Mouse (Mus musculus) liver, embryonic 14.5 days (tissue): ENCODE data around the gene Mrps25. TPM values are rescaled to one million over a fixed set of nuclear protein-coding genes. Genes with fewer than 3 reads are reported as not detected.
A peak's percentile ranks its signal among the peaks of the same experiment; 100 is the strongest.

Source experiments
- ATAC-seq: fragments of 200-750 bp; cut with Nextera tagmentation; 2 replicates; pipeline ENCODE4 v1.8.0; 2017; ENCODE audit warnings: moderate number of reproducible peaks, mild to moderate bottlenecking, moderate library complexity; ENCODE audit not compliant: insufficient read depth
- DNase-seq, 3 experiments: peaks; one replicate each; pipeline ENCODE4 v3.0.0-alpha.2; 2012 to 2013; ENCODE audit warnings: low read depth in 3 of 3, low spot score in 3 of 3
- H3K27ac ChIP-seq: fragments of 300-500 bp; sonication (generic); 2 replicates; pipeline ENCODE4 v1.5.1; 2014; ENCODE audit warnings: moderate library complexity, mild to moderate bottlenecking, control low read depth, inconsistent platforms
- H3K27me3 ChIP-seq: fragments of 300-500 bp; sonication (generic); 2 replicates; pipeline ENCODE4 v1.6.1; 2014; ENCODE audit warnings: mild to moderate bottlenecking, low read length, moderate library complexity; ENCODE audit not compliant: control insufficient read depth, insufficient read depth
- H3K36me3 ChIP-seq: fragments of 300-500 bp; sonication (generic); replicated peaks from 2 replicates; pipeline ENCODE4 v1.6.1; 2014; ENCODE audit warnings: low read depth; ENCODE audit not compliant: control insufficient read depth, insufficient read depth
- H3K4me1 ChIP-seq, 2 experiments: fragments of 200-500 bp in 1 of 2; fragments of 300-500 bp in 1 of 2; sonication (generic) in 1 of 2; replicated peaks; 2 replicates each; pipeline ENCODE4 v1.6.1; 2012 to 2014; ENCODE audit warnings: antibody characterized with exemption in 1 of 2, inconsistent platforms in 1 of 2, low read length in 1 of 2; ENCODE audit not compliant: control insufficient read depth in 2 of 2, insufficient read depth in 2 of 2
- H3K4me2 ChIP-seq: fragments of 300-500 bp; sonication (generic); 2 replicates; pipeline ENCODE4 v1.6.1; 2014; ENCODE audit warnings: low read depth, mild to moderate bottlenecking, control low read depth, moderate library complexity
- H3K4me3 ChIP-seq, 2 experiments: fragments of 200-500 bp in 1 of 2; fragments of 300-500 bp in 1 of 2; sonication (generic) in 1 of 2; 2 replicates each; pipeline ENCODE4 v1.5.1; 2012 to 2014; ENCODE audit warnings: low read depth in 2 of 2, low read length in 2 of 2, mild to moderate bottlenecking in 2 of 2, control low read depth in 1 of 2, inconsistent platforms in 1 of 2, moderate library complexity in 1 of 2; ENCODE audit not compliant: insufficient read depth in 1 of 2
- H3K9ac ChIP-seq: fragments of 300-500 bp; sonication (generic); replicated peaks from 2 replicates; pipeline ENCODE4 v1.6.1; 2014; ENCODE audit warnings: mild to moderate bottlenecking, control low read depth, moderate library complexity
- H3K9me3 ChIP-seq: fragments of 300-500 bp; sonication (generic); 2 replicates; pipeline ENCODE4 v1.6.1; 2016; ENCODE audit warnings: low read length, mixed read lengths; ENCODE audit not compliant: control insufficient read depth
- CTCF ChIP-seq: IDR thresholded peaks from 2 replicates; pipeline ENCODE4 v1.5.1; 2016; ENCODE audit warnings: antibody characterized with exemption, low read depth, control low read depth
- EP300 ChIP-seq: IDR thresholded peaks from 2 replicates; pipeline ENCODE4 v1.6.1; 2016; ENCODE audit warnings: antibody characterized with exemption, low read depth
- WGBS: fragments of 180-500 bp; shearing (Covaris S2); extraction: QIAGEN DNeasy Blood & Tissue Kit; methylation state at CpG from one replicate; pipeline ENCODE4 v1.1.7; 2014; ENCODE audit not compliant: insufficient replicate concordance; 5-methylcytosine and 5-hydroxymethylcytosine counted together
- polyA plus RNA-seq, 2 experiments: library from polyadenylated mRNA; depleted of rRNA in 1 of 2; stranded (reverse) in 1 of 2; unstranded in 1 of 2; fragments of >200 nt; fragmentation: Nextera tagmentation in 1 of 2; extraction: Ambion mirVana in 1 of 2; gene quantifications; 2 replicates each; pipeline versions ENCODE4 v1.2.1 to v1.2.3; 2012 to 2014

The Mrps25 gene
- polyA plus RNA-seq (2012; rRNA removed) (6.7 and 18.2 TPM in 2 replicates), polyA plus RNA-seq (2014; fragmentation: Nextera tagmentation; extraction: Ambion mirVana) (37.1 and 39.1 TPM in 2 replicates)

DNA sequence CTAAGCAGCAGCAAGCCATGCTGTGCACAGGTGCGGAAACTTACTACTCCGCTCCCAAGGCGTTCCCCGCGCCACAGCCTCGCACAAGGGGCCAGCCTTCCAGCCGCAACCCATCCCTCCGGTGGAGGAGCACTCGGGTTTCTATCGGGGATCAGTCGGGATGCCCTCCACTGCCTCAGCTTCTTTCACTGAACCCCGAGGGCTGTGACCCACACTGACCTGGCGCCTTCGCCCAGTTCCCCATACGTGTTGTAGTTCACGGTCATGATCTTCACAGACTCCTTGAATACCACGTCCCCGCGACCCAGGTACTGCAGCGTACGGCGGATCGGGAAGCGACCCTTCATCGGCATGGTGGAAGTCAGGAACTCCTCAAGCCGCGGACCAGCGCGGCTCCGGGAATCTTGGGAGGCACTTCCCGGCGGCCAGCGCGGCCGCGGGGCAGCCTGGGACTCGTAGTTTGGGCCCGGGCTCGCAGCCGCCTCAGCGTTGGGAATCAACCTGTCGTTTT lies at the start of gene Mrps25:
Gene Mrps25 (minus strand): TSS at position 413 of the 511 bp plus-strand sequence.
- H3K36me3 ChIP-seq: peaks cover 4% of the 10 kb centered on the region
- peaks cover 7 to 8% of the 10 kb centered on the region in 2 experiments for H3K4me1 ChIP-seq
- H3K27me3 ChIP-seq: no peaks in the 10 kb centered on the region
- DNase-seq (peak; percentile 46 to 51 (median 46)), ATAC-seq (peak; percentile 89)
- H3K27ac ChIP-seq: no peak within 1 kb of the TSS; the same call in 1 of the 2 replicates
- TF ChIP-seq CTCF (no peak), EP300 (no peak)
- peak within 1 kb of the TSS; percentile 72 to 89 for H3K4me3 ChIP-seq
- peak within 1 kb of the TSS; percentile 78 for H3K9ac ChIP-seq
- H3K4me2 ChIP-seq: peak within 1 kb of the TSS; percentile 85
- WGBS: under 1% methylated on average over 42 of the region's 42 CpGs
- no peaks in the 10 kb centered on the region for H3K9me3 ChIP-seq

DNA sequence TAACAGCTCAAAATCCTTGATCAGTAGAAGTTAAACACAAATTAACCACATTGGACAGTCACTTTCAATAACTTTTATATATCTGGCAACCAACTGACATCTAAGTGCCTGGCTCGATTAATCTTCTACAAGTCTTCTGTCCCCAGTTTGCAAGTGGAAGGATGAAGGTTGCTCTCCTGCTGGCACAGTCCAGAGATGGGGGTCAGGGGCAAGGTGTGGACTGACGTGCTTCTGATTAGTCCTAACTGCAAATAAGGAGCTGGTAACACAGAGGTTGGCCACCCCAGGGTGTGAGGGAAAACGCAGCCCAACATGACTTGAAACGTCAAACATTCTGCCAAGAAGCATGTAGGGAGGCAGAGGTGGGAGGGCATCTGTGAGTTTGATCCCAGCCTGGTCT lies 47.9 kb upstream of the Mrps25 start:
- TF ChIP-seq EP300: no peak
- no peak for TF ChIP-seq CTCF
- no peak for ATAC-seq
- Histone ChIP-seq H3K36me3 (no peaks in the 10 kb centered on the region), H3K4me2 (no peak overlapping the region), H3K4me3 (no peak overlapping the region), H3K4me1 (no peaks in the 10 kb centered on the region), H3K27me3 (no peaks in the 10 kb centered on the region), H3K9me3 (no peaks in the 10 kb centered on the region), H3K9ac (no peak overlapping the region), H3K27ac (no peak overlapping the region)
- no peak for DNase-seq
- WGBS: 49% methylated on average over 4 of the region's 4 CpGs

DNA sequence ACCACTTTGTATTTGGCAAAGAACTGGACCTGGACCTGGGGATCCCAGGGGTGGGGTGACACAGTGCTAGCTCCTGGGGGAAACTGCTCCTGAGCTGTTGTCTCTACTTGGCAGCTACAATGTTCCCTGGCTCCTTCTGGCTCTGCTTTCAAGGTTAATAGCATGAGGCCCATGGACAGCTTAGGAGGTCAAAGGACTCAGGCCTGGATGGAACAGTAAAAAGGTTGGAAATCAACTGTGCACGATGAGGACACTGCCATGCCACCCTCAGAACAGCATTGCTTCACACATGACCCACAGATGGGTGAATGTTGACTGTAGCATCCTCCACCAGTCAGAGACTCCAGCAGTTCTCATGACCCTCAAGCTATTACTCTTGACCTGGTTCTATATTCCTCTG lies 47.5 kb upstream of the Mrps25 start:
- ATAC-seq: no peak
- H3K36me3 ChIP-seq: no peaks in the 10 kb centered on the region

DNA sequence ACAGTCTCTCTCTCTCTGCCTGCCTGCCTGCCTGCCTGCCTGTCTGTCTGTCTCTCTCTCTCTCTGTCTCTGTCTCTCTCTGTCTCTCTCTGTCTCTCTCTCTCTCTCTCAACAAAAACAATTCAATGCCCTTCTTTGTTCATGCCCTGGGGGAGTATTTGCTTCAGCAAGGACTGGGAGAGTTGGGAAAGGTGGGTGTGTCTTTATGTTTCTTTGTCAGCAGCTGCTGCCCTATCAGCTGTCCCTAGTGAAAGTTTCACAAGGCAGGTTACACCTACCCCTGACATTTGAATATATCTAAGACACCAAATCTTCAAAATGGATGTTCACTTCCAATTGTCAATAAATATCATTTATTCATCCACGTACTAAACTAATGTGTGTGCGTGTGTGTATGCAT lies 45.8 kb upstream of the Mrps25 start:
- DNase-seq (no peak), ATAC-seq (no peak)
- Histone ChIP-seq H3K4me3 (no peak overlapping the region), H3K9ac (no peak overlapping the region), H3K4me1 (no peaks in the 10 kb centered on the region), H3K27ac (no peak overlapping the region), H3K4me2 (no peak overlapping the region), H3K9me3 (no peaks in the 10 kb centered on the region), H3K36me3 (no peaks in the 10 kb centered on the region), H3K27me3 (no peaks in the 10 kb centered on the region)
- 59% methylated on average over 2 of the region's 2 CpGs for WGBS
- TF ChIP-seq EP300 (no peak), CTCF (no peak)

More for the DNA sequence above, 47.5 kb upstream of the Mrps25 start:
- Histone ChIP-seq H3K27me3 (no peaks in the 10 kb centered on the region), H3K4me1 (no peaks in the 10 kb centered on the region), H3K27ac (no peak overlapping the region), H3K9me3 (no peaks in the 10 kb centered on the region), H3K9ac (no peak overlapping the region), H3K4me3 (no peak overlapping the region), H3K4me2 (no peak overlapping the region)
- 31% methylated on average over 1 of the region's 1 CpGs for WGBS
- TF ChIP-seq CTCF (no peak), EP300 (no peak)
- no peak for DNase-seq

DNA sequence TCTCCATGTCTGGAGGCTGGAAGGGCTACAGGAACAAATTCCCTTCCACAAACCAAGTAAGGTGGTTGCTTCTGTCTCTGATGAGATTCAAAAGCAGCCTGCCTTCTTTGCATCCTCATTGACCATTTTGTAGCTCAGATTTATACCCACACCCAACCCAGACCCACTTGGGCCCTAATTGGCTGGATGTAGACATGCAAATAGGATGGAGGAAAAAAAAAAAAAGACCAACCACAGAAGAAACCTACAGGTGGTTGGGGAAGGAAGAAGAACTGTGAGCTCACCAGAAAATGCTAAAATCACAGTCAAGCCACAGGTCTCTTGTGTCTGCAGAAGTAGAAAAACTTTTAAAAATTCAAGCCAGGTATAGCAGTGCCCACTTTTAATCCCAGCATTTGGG lies 45.3 kb upstream of the Mrps25 start:
- Histone ChIP-seq H3K9me3 (no peaks in the 10 kb centered on the region), H3K27ac (no peak overlapping the region), H3K27me3 (no peaks in the 10 kb centered on the region), H3K9ac (no peak overlapping the region), H3K4me1 (no peaks in the 10 kb centered on the region), H3K36me3 (no peaks in the 10 kb centered on the region), H3K4me2 (no peak overlapping the region), H3K4me3 (no peak overlapping the region)
- no peak for DNase-seq
- TF ChIP-seq EP300 (no peak), CTCF (no peak)
- no peak for ATAC-seq
